Mouse (Mus musculus) lung, postnatal 4 days (tissue): ENCODE results near the gene Moap1.
A peak's percentile ranks its signal among the peaks of the same experiment; 100 is the strongest.

ENCODE experiments used
- DNase-seq, 2 experiments: peaks; one replicate each; pipeline ENCODE4 v3.0.0; 2021

Gene Moap1

GRCm38 (mm10) chr12:102743589-102744574 is at the start of gene Moap1, which contains the start of gene Tmem251:
TSS of gene Moap1 (minus strand) at chr12:102743661.
TSS of gene Tmem251 (plus strand) at chr12:102743762.
- DNase-seq: peak; percentile 93 to 94

- no peak for DNase-seq
Observed at GRCm38 (mm10) chr12:102787927-102788326, 44.5 kb upstream of the Moap1 start.

GRCm38 (mm10) chr12:102785593-102785985 is 42.1 kb upstream of the Moap1 start:
- no peak for DNase-seq

- no peak for DNase-seq
Observed at GRCm38 (mm10) chr12:102784899-102785592, 41.6 kb upstream of the Moap1 start.

GRCm38 (mm10) chr12:102782841-102783240 is 39.4 kb upstream of the Moap1 start:
- DNase-seq: no peak

- DNase-seq: peak in 1 of 2 experiments; percentile 30
Observed at GRCm38 (mm10) chr12:102779452-102779851, 36.0 kb upstream of the Moap1 start.

GRCm38 (mm10) chr12:102778151-102778550 is 34.7 kb upstream of the Moap1 start:
- no peak for DNase-seq

- DNase-seq: no peak
Observed at GRCm38 (mm10) chr12:102776035-102776434, 32.6 kb upstream of the Moap1 start.

GRCm38 (mm10) chr12:102772676-102773075 is 29.2 kb upstream of the Moap1 start:
- DNase-seq: no peak

- DNase-seq: no peak
Observed at GRCm38 (mm10) chr12:102771601-102772000, 28.1 kb upstream of the Moap1 start.

- DNase-seq: no peak
Observed at GRCm38 (mm10) chr12:102769000-102769399, 25.5 kb upstream of the Moap1 start.

- no peak for DNase-seq
Observed at GRCm38 (mm10) chr12:102763696-102764095, 20.2 kb upstream of the Moap1 start.

- no peak for DNase-seq
Observed at GRCm38 (mm10) chr12:102761668-102762067, 18.2 kb upstream of the Moap1 start.

GRCm38 (mm10) chr12:102758936-102759335 is 15.5 kb upstream of the Moap1 start:
- peak in 1 of 2 experiments; percentile 26 for DNase-seq

GRCm38 (mm10) chr12:102758403-102758756 is 14.9 kb upstream of the Moap1 start, which contains the start of gene Gm20604:
TSS of gene Gm20604 (minus strand) at chr12:102758672.
- no peak for DNase-seq

- DNase-seq: peak; percentile 97 to 98
Observed at GRCm38 (mm10) chr12:102757689-102758402, 14.4 kb upstream of the Moap1 start, which contains the start of the genes Gm28051, Gon7 and Ubr7. TSS of gene Gm28051 (minus strand) at chr12:102757765. TSS of gene Gon7 (minus strand) at chr12:102757803. TSS of gene Ubr7 (plus strand) at chr12:102757967.

GRCm38 (mm10) chr12:102757055-102757688 is 13.7 kb upstream of the Moap1 start:
- DNase-seq: peak in 1 of 2 experiments; percentile 19

- DNase-seq: peak; percentile 36 to 64
Observed at GRCm38 (mm10) chr12:102756304-102756703, 12.8 kb upstream of the Moap1 start.

- DNase-seq: no peak
Observed at GRCm38 (mm10) chr12:102748256-102748655, 4.8 kb upstream of the Moap1 start.

- peak in 1 of 2 experiments; percentile 29 for DNase-seq
Observed at GRCm38 (mm10) chr12:102744839-102745238, 1.4 kb upstream of the Moap1 start.

GRCm38 (mm10) chr12:102743036-102743588 is 349 bp downstream of the Moap1 start:
- no peak for DNase-seq

GRCm38 (mm10) chr12:102742056-102742455 is 1.4 kb downstream of the Moap1 start:
- DNase-seq: no peak
